Mouse (Mus musculus): ENCODE data around the gene Lin7b.

The Lin7b gene

DNA sequence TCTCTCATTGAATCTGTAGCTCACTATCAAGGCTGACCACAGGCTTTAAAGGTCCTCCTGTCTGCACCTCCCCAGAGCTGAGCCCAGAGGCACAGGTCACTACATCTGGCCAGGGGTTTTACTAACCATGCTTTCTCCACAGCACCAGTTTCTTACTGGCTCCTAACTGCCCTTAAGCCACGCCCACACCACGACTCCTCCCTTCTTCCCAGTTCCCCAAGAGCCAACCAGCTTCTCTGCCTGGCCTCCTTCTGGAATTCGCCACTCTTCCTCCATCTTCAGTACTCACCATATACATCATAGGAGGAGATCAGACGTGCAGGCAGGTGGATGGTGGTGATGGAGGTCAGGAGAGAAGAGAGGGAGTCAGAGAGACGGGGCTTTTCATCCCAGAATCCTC lies 17.3 kb downstream of the Lin7b start:
- WGBS, result 39% methylated on average over 5 of the region's 5 CpGs

DNA sequence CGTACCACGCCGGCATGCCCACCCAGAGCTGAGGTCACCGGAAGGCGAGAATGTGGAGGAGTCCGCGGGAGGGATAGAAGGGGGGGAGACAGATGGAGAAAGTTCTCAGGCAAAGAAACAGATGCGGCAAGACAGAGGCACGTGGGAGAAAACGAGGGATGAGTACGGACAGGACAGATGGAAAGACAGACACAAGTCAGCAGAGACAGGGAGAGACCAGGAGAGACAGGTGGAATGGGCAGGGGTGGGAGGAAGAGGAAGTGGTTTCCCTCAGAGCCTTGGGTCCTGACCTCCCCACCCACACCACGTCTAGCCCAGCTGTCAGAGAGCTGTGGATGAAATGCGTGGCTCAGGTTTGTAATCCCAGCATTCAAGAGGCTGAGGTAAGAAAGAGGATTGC lies 23.5 kb downstream of the Lin7b start:
- WGBS, result 52% methylated on average over 13 of the region's 13 CpGs

DNA sequence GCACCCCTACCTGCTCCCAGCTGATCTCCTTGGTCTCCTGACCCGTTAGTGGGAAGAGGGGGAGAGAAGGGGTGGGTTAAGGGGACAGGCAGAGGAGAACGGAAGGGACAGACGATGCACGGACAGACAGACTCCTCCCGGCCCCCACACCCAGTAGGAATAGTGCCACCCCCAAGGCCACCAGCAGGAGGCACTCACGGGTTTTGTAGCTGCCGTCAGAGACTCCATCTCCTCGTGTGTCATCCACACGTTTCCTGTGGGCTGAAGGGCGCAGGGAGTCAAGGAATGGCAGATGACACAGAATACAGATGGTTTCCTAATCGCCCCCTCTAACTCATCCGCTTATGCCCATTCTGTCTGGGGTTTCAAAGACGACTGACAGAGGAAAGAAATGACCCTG lies 26.8 kb downstream of the Lin7b start:
- 31% methylated on average over 13 of the region's 13 CpGs for WGBS

DNA sequence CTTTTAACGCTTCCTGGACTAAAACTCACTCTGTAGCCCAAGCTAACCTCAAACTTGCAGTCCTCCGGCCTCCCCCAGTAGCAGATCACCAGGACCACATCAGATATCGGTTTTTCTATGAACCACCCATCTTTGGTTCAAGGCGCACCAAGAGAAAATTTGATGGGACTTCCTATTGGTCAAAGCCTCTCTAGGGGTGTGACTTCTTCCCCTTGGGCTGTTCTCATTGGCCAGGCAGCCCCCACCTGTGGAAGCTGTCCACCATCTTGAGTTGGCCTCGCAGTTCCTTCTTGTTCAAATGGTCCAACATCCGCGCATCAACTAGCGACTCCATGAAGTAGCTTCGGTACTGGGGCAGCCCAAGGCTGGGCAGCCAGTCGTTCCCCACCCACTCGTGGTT lies 28.3 kb downstream of the Lin7b start:
- WGBS, result 88% methylated on average over 11 of the region's 11 CpGs

DNA sequence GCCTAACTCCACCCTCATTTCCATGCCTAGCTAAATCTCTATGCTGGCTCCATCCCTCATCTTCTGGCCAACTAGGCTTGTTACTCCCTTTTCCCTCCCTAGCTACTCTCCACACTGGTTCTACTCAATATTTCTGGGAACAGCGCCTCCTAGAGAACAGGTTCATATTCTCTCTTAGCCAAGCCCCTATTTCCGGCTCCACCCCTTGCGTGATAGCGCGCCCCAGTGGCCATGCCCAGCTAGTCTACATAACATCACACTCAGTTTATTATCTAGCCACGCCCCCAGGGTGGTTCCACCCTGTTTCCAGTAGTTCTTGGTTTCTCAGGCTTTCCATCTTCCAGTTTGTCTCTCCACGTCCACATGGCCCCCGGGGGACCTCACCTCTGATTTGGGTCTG lies 29.1 kb downstream of the Lin7b start:
- WGBS, result 7% methylated on average over 8 of the region's 8 CpGs

DNA sequence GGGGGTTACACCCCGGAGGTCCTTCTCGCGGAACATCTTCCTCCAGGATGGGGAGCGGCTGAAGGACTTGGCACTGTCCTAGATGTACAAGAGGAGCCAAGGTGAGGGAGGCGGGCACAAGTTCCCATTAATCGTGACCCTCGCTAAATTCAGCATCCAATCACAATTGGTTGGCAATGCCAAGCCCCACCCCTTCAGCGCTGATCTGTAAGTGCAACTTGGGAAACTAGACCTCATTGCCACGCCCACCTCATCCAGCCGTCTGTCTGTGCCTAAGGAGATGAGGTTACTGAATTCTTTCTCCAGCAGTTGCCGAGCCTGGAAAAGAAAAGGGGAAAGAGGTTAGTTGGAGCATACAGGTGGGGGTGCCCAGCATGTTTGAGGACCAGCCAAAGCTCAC lies 29.7 kb downstream of the Lin7b start:
- WGBS, result 24% methylated on average over 11 of the region's 11 CpGs

DNA sequence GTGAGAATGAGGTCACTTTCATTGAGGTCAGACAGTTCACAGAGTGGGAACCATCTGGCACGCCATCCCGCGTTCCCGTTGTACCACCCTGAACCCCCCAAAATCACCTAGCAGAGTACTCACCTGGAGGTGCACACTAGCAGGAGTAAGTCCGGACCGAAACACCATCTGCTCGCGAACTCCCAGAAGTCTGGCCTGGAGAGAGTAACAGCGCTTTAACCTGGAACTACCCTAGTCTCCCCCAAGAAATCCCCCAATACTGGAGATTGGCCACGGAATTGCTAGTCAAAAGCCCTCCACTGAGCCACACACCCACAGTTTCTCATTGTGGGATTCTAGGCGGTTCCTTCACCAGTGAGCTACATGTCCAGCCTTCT lies 30.3 kb downstream of the Lin7b start:
- WGBS, result 34% methylated on average over 11 of the region's 11 CpGs

DNA sequence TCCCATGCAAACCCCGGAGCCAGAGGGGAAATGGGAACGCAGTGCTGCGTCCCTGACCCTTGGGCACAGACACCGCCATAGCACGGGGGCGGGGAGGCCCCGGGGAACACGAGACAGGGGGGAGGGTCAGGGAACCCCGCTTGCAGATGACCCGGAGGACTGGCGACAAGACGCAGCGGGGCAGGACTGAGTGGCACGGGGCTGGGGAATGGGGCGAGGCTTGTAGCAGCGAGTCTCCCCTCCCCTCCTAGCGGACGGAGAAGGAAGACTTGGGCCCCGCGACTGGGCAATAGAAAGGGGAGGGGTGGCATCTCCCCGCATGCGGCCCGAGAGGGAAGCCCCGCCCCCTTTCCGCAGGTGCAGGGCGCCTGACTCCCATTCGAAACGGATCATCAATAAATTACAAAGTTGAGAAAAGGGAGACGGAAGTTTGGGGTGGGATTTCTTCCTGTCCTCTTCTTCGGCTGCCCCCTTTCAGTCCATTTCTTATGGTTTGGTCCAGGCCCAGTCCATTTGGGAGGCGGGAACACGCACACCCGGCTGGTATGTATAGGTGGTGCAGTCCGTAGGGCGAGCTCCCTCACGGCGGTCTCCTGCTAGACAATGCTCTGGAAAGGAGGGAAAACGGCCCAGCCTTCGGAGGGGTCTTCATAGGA lies 30.8 kb downstream of the Lin7b start:
- WGBS, result 22% methylated on average over 39 of the region's 39 CpGs

DNA sequence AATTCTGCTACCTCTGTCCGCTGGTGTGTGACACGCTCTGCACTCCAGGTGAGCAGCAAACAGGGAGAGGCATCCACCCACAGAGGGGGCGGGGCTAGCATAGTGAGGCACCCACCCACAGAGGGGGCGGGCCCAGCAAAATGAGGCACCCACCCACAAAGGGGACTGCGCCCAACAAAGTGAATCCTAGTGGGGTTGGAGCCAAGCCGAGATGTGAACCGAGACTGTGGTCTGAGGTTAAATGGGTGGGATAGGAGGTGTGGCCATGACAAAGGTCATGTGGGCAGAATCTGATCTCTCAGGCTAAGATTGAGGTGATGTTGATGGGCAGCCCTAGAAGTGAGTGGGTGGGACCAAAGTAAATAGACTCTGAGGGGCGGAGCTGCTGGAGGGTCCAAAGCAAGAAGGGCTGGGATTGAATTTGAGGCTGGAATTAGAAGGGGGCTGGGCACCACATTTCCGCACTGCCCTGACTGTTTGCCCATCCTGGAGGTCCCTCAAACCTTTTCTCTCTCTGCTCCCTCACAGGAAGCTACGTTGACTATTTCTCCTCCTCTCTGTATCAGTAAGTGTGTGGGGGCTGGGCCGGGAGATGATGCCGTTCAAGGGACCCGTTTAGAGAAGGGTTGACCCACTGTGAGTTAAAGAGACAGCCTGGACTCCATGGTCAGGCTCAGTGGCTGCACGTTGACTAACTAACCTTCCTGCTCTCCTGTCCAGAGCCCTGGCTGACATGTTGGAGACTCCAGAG lies 32.0 kb downstream of the Lin7b start:
- WGBS, result 12% methylated on average over 14 of the region's 14 CpGs

DNA sequence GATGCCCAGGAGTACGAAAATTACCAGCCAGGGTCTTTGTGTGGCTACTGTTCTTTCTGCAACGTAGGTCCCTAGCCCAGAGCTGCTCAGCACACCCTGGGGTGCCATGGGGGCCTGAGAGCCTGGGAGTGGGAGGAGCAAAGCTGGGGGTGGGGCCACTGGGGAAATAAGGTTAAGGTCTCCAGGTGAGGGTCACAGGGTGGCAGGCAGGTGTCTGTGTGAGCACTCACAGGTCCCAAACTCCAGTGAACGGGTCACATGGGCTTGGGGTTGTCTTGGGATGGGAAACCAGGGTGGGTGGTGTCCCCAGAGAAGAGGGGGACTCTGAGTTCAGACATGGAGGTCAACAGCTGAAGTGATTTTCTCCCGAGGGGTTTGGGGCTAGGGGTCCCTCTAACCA lies 32.9 kb downstream of the Lin7b start:
- 16% methylated on average over 4 of the region's 4 CpGs for WGBS

DNA sequence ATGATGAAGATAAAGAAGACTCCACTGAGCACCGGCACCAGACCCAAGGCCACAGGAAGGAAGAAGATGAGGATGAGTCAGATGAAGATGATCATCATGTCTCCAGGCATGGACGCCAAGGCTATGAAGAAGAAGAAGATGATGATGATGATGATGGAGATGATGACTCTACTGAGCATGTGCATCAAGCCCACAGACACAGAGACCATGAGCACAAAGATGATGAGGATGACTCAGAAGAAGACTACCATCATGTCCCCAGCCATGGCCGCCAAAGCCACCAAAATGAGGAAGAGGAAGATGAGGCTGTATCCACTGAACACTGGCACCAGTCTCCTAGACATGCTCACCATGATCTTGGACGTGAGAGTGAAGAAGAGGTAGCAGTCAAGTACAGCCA lies 34.1 kb downstream of the Lin7b start:
- WGBS, result 92% methylated on average over 4 of the region's 4 CpGs

DNA sequence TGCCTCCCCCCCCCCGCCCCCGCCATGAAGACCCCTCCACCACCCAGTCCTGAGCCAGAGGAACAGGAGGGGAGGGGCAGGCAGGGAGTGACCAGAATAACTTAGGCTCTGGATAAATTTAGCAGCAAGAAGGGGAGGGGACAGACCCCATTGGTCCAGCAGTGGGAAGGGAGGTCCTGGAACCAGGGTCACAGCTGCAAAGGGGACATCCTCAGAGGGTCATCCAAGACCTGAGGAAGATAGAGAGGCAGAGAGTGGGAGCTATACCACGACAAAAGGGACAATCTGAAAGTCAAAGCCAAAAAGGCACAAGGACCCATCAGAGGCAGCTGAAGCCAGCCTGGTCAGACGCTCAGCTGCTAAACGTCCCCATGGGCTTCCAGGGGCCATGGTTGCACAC lies 35.3 kb downstream of the Lin7b start, which contains the start of gene Hrc:
Gene Hrc, plus strand, starts transcription at position 235 of the 400 bp plus-strand sequence.
- WGBS, result 39% methylated on average over 5 of the region's 5 CpGs

DNA sequence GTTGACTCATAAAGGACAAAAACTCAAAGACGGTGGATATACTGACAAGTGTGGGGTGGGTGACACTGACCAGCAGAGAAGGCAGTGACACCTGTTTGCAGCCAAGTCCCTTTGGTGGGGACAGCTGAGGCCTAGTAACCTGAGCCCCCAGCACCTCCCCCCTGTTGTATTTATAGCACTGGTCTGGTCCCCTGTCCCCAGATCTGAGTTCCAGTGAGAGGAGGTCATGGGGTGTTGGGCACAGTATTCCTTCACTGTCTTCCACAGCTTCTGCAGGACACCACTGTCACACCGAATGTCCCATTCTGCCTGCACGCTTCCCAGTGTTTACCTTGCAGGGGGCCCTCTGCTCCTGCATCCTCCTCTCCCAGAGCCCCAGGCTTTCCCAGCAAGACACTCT lies 35.8 kb downstream of the Lin7b start:
- 43% methylated on average over 3 of the region's 3 CpGs for WGBS

DNA sequence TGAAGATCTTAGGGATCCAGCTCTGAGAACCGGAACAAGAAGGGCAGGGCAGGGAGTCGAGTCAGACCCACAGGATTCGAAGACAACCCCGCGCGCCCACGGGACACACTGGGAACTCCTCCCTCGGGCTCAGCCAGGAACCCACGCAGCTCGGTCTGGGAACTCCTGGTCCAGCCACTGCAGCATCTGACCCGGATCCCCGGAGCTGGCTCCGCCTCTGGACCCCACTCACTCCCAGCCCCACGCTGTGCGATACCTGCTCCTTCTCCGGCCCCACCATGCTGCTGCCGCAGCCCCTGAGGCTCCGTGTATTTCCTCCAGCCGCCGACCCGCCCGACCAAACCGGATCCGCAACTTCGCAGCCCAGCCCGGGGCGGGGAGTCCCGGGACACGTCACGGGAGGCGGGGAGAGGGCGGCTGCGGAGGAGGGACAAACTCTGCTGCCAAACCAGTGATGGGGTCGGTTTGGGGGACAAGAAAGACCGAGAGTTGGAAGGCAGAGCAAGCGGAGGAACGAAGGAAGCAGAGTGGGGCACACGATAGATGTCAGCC lies 36.9 kb downstream of the Lin7b start, which contains the start of gene Trpm4:
Gene Trpm4, minus strand, starts transcription at position 350 of the 552 bp plus-strand sequence.
- WGBS, result under 1% methylated on average over 38 of the region's 38 CpGs

DNA sequence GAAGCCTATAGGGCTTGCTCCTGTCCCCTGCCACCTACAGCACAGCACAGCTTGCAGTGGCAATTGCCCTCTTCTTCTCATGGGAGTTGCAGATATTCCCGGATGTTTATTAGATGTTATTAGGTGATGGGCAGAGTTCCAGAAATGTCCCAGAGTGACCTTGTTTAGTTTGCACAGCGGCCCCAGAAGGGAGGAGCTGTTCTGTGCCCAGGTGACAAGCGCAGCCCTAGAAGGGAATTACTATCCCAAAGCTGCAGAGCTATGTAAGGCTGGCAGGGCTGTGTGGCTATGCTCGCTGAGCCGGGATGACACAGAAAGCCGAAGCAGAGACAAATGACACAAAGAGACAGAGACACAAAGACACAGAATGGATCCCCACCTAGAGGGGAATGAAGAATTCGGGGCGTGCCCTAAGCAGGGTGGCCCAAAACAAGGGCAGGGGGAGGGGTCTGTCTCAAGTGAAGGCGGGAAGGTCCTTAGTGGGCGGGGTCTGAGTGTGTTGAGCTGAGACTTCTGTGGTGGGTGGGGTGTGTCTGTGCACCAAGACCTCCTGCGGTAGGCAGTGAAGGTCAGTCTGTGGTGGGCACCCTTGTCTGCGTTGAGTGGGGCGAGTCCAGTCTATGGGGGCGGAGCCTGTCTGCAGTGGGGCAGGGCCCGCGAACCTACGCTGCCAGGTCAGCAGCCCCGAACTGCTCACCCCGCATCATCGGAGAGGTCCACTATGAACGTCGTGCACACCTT lies 37.5 kb downstream of the Lin7b start:
- 3% methylated on average over 21 of the region's 22 CpGs for WGBS

DNA sequence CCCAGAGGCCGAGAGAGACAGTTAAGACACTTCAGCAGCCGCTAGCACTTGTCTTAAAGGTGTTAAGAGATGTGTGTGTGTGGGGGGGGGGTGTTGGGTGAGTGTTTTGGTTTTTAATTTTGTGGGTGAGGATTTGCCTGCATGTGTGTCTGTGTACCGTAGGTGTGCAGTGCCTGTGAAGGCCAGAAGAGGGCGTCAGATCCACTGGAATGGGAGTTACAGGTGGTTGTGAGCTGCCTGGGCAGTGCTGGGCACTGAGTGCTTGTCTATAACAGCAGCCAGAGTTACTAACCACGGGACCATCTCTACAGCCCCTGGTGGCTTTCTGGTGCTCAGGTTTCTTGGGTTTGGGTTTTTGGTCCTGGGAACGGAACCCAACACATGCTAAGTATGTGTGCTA lies 38.9 kb downstream of the Lin7b start:
- WGBS, result 81% methylated on average over 6 of the region's 6 CpGs

DNA sequence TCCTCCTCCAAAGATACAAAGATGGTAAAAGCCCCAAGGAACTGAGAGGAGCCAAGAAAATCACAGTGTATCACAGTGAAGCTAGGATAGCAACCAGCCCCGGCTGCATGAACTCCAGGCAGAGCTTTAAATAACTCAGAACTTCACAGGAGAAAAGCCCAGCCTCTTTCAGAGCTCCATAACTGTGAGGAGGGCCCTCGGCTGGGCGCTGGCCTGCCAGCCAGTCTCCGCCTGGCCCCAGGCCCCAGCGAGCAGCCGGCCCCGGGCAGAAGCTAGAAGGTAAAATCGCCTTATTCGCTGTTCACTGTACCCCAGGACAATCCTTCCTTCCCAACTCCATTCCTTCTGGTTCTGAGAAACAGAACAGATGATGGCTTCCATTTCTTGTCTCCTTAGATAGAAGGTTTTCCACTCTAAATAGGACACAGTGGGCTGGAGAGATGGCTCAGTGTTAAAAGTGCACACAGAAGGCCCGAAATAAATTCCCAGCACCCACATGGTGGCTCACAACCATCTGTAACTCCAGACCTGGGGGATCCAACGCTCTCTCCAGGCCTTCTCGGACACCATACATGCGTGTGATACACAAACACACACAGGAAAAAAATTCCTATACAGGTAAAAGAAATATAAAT lies 41.4 kb downstream of the Lin7b start:
- WGBS, result 51% methylated on average over 13 of the region's 13 CpGs

DNA sequence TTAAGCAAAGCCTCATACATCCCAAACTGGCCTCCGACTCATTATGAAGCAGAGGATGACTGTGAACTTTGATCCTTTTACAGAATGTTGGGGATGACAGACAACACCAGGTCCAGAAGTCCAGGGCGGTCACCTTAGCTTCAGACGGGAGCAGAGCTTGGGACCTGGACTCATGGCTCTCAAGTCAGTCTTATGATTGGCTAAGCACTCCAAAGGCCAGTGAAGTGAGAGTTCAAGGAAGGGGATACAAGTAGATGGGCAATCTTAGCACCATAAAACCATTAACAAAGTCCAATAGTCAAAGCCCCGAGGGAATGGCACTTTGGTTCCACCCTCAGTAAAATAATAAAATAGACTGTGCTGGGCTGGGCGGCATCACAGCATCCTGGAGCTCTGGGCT lies 47.3 kb downstream of the Lin7b start:
- WGBS, result 89% methylated on average over 5 of the region's 5 CpGs

DNA sequence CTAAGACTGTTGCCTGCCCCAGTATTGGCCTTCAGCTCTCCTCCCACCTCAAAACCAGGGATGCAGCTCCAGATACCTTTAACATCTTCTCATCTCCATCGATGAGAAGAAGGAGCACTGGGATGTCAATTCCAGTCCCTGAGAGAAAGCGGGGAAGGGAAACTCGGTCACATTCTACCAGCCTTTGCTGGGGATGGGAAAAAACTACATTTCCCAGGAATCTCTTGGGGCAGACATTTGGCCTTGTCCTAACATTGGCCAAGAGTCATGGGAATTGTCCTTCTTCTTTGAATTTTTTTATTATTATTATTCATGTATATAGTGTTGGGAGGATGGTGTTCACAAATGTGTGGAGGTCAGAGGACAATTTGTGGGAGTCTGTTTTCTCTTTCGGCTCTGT lies 48.1 kb downstream of the Lin7b start:
- 90% methylated on average over 4 of the region's 4 CpGs for WGBS
